Mouse (Mus musculus) heart, adult 9 months (tissue): ENCODE results near the gene 9030612E09Rik.
A peak's percentile ranks its signal among the peaks of the same experiment; 100 is the strongest.

Experiments
- DNase-seq, 2 experiments: peaks; one replicate each; pipeline ENCODE4 v3.0.0; 2022; ENCODE audit warnings: low spot score in 2 of 2

The 9030612E09Rik gene

DNA sequence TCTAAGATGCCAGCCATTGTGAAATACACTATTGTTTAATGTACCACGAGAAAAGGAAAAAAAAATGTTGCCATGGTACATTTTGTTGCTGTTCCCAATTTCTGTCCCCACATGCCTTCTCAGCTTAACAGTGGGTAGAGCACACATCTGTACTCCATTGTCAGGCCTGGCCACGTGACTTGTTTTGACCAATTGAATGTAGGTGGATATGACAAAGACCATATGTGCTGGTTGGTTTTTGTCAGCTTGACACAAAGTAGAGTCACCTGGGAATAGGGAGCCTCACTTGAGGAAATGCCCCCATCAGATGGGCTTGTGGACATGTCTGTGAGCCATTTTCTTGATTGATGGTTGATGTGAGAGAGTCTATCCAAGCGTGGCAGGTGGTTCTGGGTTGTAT lies 29.4 kb downstream of the 9030612E09Rik start:
- no peak for DNase-seq

DNA sequence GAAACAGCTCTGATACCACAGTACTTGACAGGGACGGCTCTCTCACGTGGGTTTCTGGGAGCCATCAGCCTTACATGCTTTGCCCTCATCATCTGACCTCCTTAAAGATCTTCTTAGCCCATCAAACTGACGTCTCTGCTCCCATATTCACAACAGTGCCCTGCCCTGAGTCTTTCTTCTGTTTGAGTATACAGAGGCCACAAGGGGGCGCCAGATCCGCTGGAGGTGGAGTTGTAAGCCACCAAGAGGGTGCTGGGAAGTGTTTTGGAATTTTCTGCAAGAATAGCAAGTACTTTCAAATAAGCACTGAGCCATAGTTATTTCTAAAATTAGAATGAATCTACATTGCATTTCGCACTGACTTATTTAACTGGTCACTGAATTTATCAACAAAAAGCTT lies 37.4 kb downstream of the 9030612E09Rik start:
- DNase-seq: no peak

DNA sequence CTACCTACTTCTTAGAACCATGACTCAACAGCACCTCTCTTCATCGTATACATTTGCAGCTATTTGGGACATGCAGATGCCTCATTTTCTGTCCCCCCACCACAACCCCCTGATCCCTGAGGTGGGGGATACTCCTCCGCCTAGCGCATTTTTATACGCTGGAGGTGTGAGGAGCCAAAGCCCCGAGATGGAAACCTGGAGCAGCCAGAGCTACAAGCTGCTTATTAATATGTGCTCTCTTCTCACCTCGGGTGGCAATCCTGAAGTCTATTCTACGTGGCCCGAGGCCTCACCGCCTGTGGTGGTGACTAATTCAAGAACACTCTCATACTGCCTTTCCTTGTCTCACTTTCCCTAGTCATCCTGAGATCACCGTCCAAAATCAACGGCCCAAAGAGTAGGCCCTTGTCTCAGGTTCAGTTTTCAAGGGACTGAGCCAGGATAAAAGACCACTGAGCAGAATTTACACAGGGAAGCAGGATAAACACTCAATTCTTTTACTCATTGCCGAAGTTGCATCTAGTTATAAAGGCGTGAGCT lies 42.9 kb downstream of the 9030612E09Rik start:
- no peak for DNase-seq

DNA sequence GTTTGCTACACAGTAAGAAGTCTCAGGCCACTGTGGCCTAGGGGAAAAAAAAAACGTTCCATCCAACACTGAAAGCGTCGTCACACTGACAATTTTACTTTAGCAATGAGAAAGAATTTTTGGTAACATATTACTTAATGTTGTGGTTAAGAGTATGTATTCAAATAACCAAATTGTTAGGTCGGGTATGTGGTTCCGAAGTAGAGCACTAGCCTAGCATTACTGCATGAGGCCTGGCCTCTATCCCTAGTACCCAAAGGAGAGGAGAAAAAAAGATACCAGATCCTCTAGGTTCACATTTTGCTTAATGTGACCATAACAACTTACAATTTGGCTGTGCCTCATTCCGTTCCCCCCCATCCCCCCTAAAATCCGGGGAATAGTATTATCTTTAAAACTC lies 46.0 kb downstream of the 9030612E09Rik start:
- peak in 1 of 2 experiments; percentile 3 for DNase-seq

DNA sequence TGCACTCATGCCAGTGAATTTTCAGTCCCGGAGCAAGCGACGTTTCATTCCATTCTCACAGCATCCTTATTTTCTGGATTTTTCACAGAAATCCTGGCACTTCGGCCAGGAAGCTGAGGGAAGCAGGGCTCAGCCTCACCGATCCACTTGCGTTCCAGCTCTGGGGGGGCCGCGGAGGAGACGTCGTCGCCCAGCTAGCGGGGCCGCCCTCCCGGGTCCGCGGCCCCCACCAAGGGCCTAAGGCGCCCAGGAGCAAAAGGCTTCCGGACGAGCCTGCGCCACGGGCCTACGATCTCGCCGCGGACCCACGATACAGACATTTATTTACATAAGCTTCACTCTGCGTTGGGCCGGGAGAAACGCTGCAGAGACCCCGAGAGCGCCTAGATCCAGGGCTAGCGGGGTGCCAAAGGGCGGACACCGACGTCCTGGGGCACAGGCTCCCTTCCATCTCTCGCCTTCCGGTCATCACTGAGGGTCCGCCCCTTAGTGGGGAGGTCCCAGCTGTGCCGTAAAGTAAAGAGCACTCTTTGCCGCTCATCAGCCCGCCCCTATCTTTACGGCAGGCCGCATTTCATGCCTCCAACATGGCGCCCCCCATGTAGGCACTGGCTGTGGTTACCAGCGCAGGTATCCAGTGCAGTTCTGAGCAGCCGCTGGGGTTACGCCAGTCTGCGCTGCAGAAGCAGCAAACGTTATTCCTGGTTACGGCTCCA lies 46.6 kb downstream of the 9030612E09Rik start, which contains the start of gene Pdss2:
Gene Pdss2, plus strand, starts transcription at position 577 of the 716 bp plus-strand sequence.
- DNase-seq: peak; percentile 97 to 98

DNA sequence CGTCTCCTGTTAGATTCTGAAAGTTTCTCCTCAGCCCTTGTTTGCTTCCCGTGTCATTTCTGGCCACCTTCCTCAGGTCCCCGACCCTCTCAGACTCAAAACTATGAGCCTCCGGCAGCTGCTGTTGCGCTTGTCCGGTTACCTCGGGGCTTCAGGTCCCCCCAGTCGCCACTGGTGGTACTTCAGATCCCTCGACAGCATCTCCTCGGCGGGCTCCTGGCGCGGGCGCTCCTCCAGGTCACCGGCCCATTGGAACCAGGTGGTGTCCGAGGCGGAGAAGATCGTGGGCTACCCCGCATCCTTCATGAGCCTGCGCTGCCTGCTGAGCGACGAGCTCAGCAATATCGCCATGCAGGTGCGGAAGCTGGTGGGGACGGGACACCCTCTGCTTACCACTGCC lies 47.2 kb downstream of the 9030612E09Rik start:
- DNase-seq: no peak

DNA sequence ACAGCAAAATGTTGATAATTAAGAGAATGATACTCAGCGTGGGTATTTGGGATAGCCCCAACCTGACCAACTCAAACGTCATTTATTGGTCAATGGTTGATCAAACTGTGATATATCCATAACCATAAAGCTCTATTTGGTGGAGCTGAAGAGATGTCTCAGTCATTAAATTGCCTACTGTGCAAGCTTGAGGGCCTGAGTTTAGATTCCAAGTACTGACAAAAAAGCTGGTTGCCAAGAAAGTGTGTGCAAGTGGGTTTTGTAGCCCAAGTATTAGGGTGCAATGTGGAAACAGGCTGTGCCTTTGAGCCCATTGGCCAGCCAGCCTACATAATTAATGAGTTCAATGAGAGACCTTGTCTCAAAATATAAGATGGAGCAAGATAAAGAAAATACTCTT lies 48.9 kb downstream of the 9030612E09Rik start:
- no peak for DNase-seq
